Mouse (Mus musculus) E14TG2a.4 (cell line): ENCODE data around the gene Smox.
A peak's percentile ranks its signal among the peaks of the same experiment; 100 is the strongest.

ENCODE experiments used
- CTCF ChIP-seq: conservative IDR thresholded peaks from 2 replicates; pipeline ENCODE4 v1.5.1; 2014; ENCODE audit warnings: low read length
- POU5F1 ChIP-seq: IDR thresholded peaks from 2 replicates; pipeline ENCODE4 v1.6.1; 2014; ENCODE audit warnings: low read length, borderline replicate concordance

- TF ChIP-seq CTCF (peak; percentile 84), POU5F1 (no peak)
These were observed 54.4 kb downstream of the Smox start for GRCm38 (mm10) chr2:131545386-131546307.
